Mouse (Mus musculus): ENCODE data around the gene Iqcf3. TPM values are rescaled to one million over a fixed set of nuclear protein-coding genes. Genes with fewer than 3 reads are reported as not detected.
"Not testable (repeated sequence)": the region's sequence is repeated elsewhere in the genome, so short reads cannot be mapped to it uniquely, and the experiment has no call there.

The Iqcf3 gene
- polyA plus RNA-seq, 1 experiment from 2014 or later, result not detected

- in situ Hi-C loops (cut with MboI; ENCODE audit: low pct_unique_long_range_greater_than_20kb), result no loop called here
- POLR2A ChIA-PET, result interaction anchor here (0.8 to 1.1 kb wide), 2 partner anchors 29 to 102 kb away, joined by 3 read pairs; no protein-coding TSS in a partner anchor
- peaks cover 8% of the 10 kb centered on the region for H3K27me3 ChIP-seq
- TF ChIP-seq CTCF (IDR thresholded peaks at IDR 0.05), result no peak
- CTCF ChIA-PET, result no interaction called here
- no peak for ATAC-seq
- DNase-seq (ENCODE audit: low read depth, low spot score), result no peak
Measured at GRCm38 (mm10) chr9:106512729-106513450, 48.5 kb downstream of the Iqcf3 start.

GRCm38 (mm10) chr9:106509356-106509755 is 52.1 kb downstream of the Iqcf3 start:
- POLR2A ChIA-PET, result no interaction called here
- DNase-seq (ENCODE audit: low read depth, low spot score) (no peak), ATAC-seq (no peak)
- CTCF ChIA-PET, result no interaction called here
- in situ Hi-C loops (cut with MboI; ENCODE audit: low pct_unique_long_range_greater_than_20kb), result no loop called here
- H3K27me3 ChIP-seq, result peaks cover 3% of the 10 kb centered on the region
- TF ChIP-seq CTCF (IDR thresholded peaks at IDR 0.05), result no peak

- no peak for ATAC-seq
- CTCF ChIA-PET, result no interaction called here
- H3K27me3 ChIP-seq, result peaks cover 2% of the 10 kb centered on the region
- no peak for DNase-seq (ENCODE audit: low read depth, low spot score)
- in situ Hi-C loops (cut with MboI; ENCODE audit: low pct_unique_long_range_greater_than_20kb), result no loop called here
- no peak for TF ChIP-seq CTCF (IDR thresholded peaks at IDR 0.05)
- POLR2A ChIA-PET, result no interaction called here
Measured at GRCm38 (mm10) chr9:106504246-106504645, 57.2 kb downstream of the Iqcf3 start.

- ChIA-PET POLR2A (no interaction called here), CTCF (no interaction called here)
- H3K27me3 ChIP-seq, result no peaks in the 10 kb centered on the region
- DNase-seq (ENCODE audit: low read depth, low spot score) (no peak), ATAC-seq (no peak)
- no peak for TF ChIP-seq CTCF (IDR thresholded peaks at IDR 0.05)
- in situ Hi-C loops (cut with MboI; ENCODE audit: low pct_unique_long_range_greater_than_20kb), result no loop called here
Measured at GRCm38 (mm10) chr9:106501846-106502245, 59.6 kb downstream of the Iqcf3 start.

- ChIA-PET POLR2A (no interaction called here), CTCF (no interaction called here)
- ATAC-seq, result no peak
- no peak for DNase-seq (ENCODE audit: low read depth, low spot score)
- in situ Hi-C loops (cut with MboI; ENCODE audit: low pct_unique_long_range_greater_than_20kb), result no loop called here
- no peak for TF ChIP-seq CTCF (IDR thresholded peaks at IDR 0.05)
- no peaks in the 10 kb centered on the region for H3K27me3 ChIP-seq
Measured at GRCm38 (mm10) chr9:106499667-106500066, 61.8 kb downstream of the Iqcf3 start, which contains the start of gene Iqcf1. Gene Iqcf1, plus strand, starts transcription at chr9:106499967.

GRCm38 (mm10) chr9:106487602-106488001 is 73.8 kb downstream of the Iqcf3 start:
- POLR2A ChIA-PET; ATAC-seq; DNase-seq (ENCODE audit: low read depth, low spot score); CTCF ChIA-PET; in situ Hi-C loops (cut with MboI; ENCODE audit: low pct_unique_long_range_greater_than_20kb); H3K27me3 ChIP-seq: not testable (repeated sequence)

GRCm38 (mm10) chr9:106485076-106485475 is 76.4 kb downstream of the Iqcf3 start:
- no peak for TF ChIP-seq CTCF (IDR thresholded peaks at IDR 0.05)
- POLR2A ChIA-PET, result no interaction called here
- in situ Hi-C loops (cut with MboI; ENCODE audit: low pct_unique_long_range_greater_than_20kb), result no loop called here
- CTCF ChIA-PET, result no interaction called here
- H3K27me3 ChIP-seq, result no peaks in the 10 kb centered on the region
- ATAC-seq (no peak), DNase-seq (ENCODE audit: low read depth, low spot score) (no peak)

- in situ Hi-C loops (cut with MboI; ENCODE audit: low pct_unique_long_range_greater_than_20kb), result no loop called here
- CTCF ChIA-PET, result no interaction called here
- H3K27me3 ChIP-seq, result no peaks in the 10 kb centered on the region
- ATAC-seq (no peak), DNase-seq (ENCODE audit: low read depth, low spot score) (no peak)
- POLR2A ChIA-PET, result interaction anchor here (1.0 kb wide), 1 partner anchor 29 kb away, joined by 3 read pairs; no protein-coding TSS in a partner anchor
- TF ChIP-seq CTCF (IDR thresholded peaks at IDR 0.05), result no peak
Measured at GRCm38 (mm10) chr9:106483606-106484005, 77.8 kb downstream of the Iqcf3 start.

- ATAC-seq, result no peak
- POLR2A ChIA-PET, result no interaction called here
- no peaks in the 10 kb centered on the region for H3K27me3 ChIP-seq
- no peak for TF ChIP-seq CTCF (IDR thresholded peaks at IDR 0.05)
- no peak for DNase-seq (ENCODE audit: low read depth, low spot score)
- in situ Hi-C loops (cut with MboI; ENCODE audit: low pct_unique_long_range_greater_than_20kb), result no loop called here
- CTCF ChIA-PET, result no interaction called here
Measured at GRCm38 (mm10) chr9:106483136-106483535, 78.3 kb downstream of the Iqcf3 start.

- POLR2A ChIA-PET, result no interaction called here
- TF ChIP-seq CTCF (IDR thresholded peaks at IDR 0.05), result no peak
- no peak for DNase-seq (ENCODE audit: low read depth, low spot score)
- CTCF ChIA-PET, result no interaction called here
- H3K27me3 ChIP-seq, result no peaks in the 10 kb centered on the region
- in situ Hi-C loops (cut with MboI; ENCODE audit: low pct_unique_long_range_greater_than_20kb), result no loop called here
- no peak for ATAC-seq
Measured at GRCm38 (mm10) chr9:106482578-106483115, 78.8 kb downstream of the Iqcf3 start.

- ATAC-seq (no peak), DNase-seq (ENCODE audit: low read depth, low spot score) (no peak)
- CTCF ChIA-PET, result no interaction called here
- H3K27me3 ChIP-seq, result no peaks in the 10 kb centered on the region
- in situ Hi-C loops (cut with MboI; ENCODE audit: low pct_unique_long_range_greater_than_20kb), result no loop called here
- TF ChIP-seq CTCF (IDR thresholded peaks at IDR 0.05), result no peak
- POLR2A ChIA-PET, result no interaction called here
Measured at GRCm38 (mm10) chr9:106481676-106482075, 79.8 kb downstream of the Iqcf3 start.

GRCm38 (mm10) chr9:106481075-106481474 is 80.4 kb downstream of the Iqcf3 start:
- CTCF ChIA-PET, result no interaction called here
- no peak for TF ChIP-seq CTCF (IDR thresholded peaks at IDR 0.05)
- no peak for ATAC-seq
- in situ Hi-C loops (cut with MboI; ENCODE audit: low pct_unique_long_range_greater_than_20kb), result no loop called here
- DNase-seq (ENCODE audit: low read depth, low spot score), result no peak
- no peaks in the 10 kb centered on the region for H3K27me3 ChIP-seq
- POLR2A ChIA-PET, result no interaction called here
